7 mouse cellular contexts compared by ENCODE assay signal in genomic region chr16:30552621-30553338, GRCm38 (mm10). TPM values are rescaled to one million over a fixed set of nuclear protein-coding genes. Genes with fewer than 3 reads are reported as not detected.
DNase-seq lines count a peak whose midpoint lies in the region; ATAC-seq and TF ChIP-seq lines count a peak whose summit lies in the region.

No protein-coding gene starts in this region.

- H3K4me2 ChIP-seq in intestine, embryonic 14.5 days (ENCODE audit: low read length) = no peak overlapping the region

- H3K9me3 ChIP-seq in intestine, embryonic 14.5 days (ENCODE audit: control insufficient read depth, low read length) = peaks cover 14% of the 10 kb centered on the region; the same call in 1 of the 2 replicates

- H3K4me3 ChIP-seq in intestine, embryonic 14.5 days (ENCODE audit: low read depth, low read length) = no peak overlapping the region
- no peak overlapping the region for H3K4me3 ChIP-seq in testis, adult 2 months (ENCODE audit: control insufficient read depth, low read depth, low read length)

- H3K4me1 ChIP-seq in intestine, embryonic 14.5 days (replicated peaks; ENCODE audit: control insufficient read depth, insufficient read depth, low read length) = 0 out of 2 replicates have a peak, but pooled peaks cover 10% of the 10 kb centered on the region
- peaks cover 13% of the 10 kb centered on the region for H3K4me1 ChIP-seq in testis, adult 2 months (ENCODE audit: control insufficient read depth, insufficient read depth, low read length)

- peak overlapping the region; percentile 51 for H3K27ac ChIP-seq in intestine, embryonic 14.5 days (ENCODE audit: low read depth)
- peak overlapping the region; percentile 56 for H3K27ac ChIP-seq in testis, adult 2 months (ENCODE audit: control insufficient read depth, insufficient read depth, low read depth, low read length)

- no peaks in the 10 kb centered on the region for H3K36me3 ChIP-seq in intestine, embryonic 14.5 days (ENCODE audit: control insufficient read depth, insufficient read depth, low read length)
- no peaks in the 10 kb centered on the region for H3K36me3 ChIP-seq in testis, adult 2 months (ENCODE audit: control insufficient read depth, insufficient read depth, low read length)

- no peak overlapping the region for H3K9ac ChIP-seq in intestine, embryonic 14.5 days (ENCODE audit: low read length)

- no peak for TF ChIP-seq POLR2A in testis, adult 2 months (IDR thresholded peaks at IDR 0.05; ENCODE audit: control insufficient read depth, low read depth, low read length)

- no peak for ATAC-seq in intestine, embryonic 14.5 days (replicated peaks; ENCODE audit: low FRiP score, low TSS enrichment, low read depth)
- 0 out of 2 replicates have a peak, but pooled peaks have one; percentile 7 for ATAC-seq in megakaryocyte progenitor cell, adult 5-6 weeks (replicated peaks; ENCODE audit: poor library complexity)

- H3K27me3 ChIP-seq in intestine, embryonic 14.5 days (replicated peaks; ENCODE audit: control insufficient read depth, insufficient read depth, low read length) = no peaks in the 10 kb centered on the region
- no peaks in the 10 kb centered on the region for H3K27me3 ChIP-seq in testis, adult 2 months (ENCODE audit: control insufficient read depth, insufficient read depth, low read length)

- 41% methylated on average over 11 of the region's 11 CpGs for WGBS in intestine, embryonic 14.5 days

- DNase-seq in adrenal gland, postnatal 10 days = peak; percentile 76
- DNase-seq in cerebellum, postnatal 25 days = peak; percentile 36 to 65
- DNase-seq in gastrocnemius, postnatal 25 days = peak; percentile 81
- DNase-seq in intestine, embryonic 14.5 days (ENCODE audit: low spot score) = no peak
- DNase-seq in left cerebral cortex, adult 8-10 months (ENCODE audit: low spot score in 2 of 2) = peak; percentile 28 to 84

- TF ChIP-seq CTCF in testis, adult 2 months (IDR thresholded peaks at IDR 0.05; ENCODE audit: control insufficient read depth, insufficient read depth, insufficient replicate concordance, low read depth, low read length) = no peak

RNA-seq across cellular contexts. Expression of gene Tmem44, which starts 2.1 kb away (rescaled TPM):
- 1 to 10 TPM; 6.4 to 9.7 TPM for total RNA-seq in adrenal gland, postnatal 10 days (2021)
- total RNA-seq in gastrocnemius, postnatal 25 days (2021) = 1 to 10 TPM; 2.3 to 2.5 TPM
- 15.0 and 15.6 TPM in 2 replicates for polyA plus RNA-seq in intestine, embryonic 14.5 days (2014; fragmentation: Nextera tagmentation; extraction: Ambion mirVana)
- 10 to 100 TPM; 52.0 to 52.9 (median 52.4) TPM for total RNA-seq in left cerebral cortex, adult 8-10 months (2022)
- total RNA-seq in megakaryocyte progenitor cell, adult 5-6 weeks (2015) = 0.27 TPM in 1 of 2 replicates, not detected in the other
- 0.12 and 0.51 TPM in 2 replicates for total RNA-seq in megakaryocyte progenitor cell, adult 5-6 weeks (2017)
- 1.2 and 1.7 TPM in 2 replicates for polyA plus RNA-seq in testis, adult 2 months (2012; rRNA removed)

RNA-seq across cellular contexts. Expression of gene Lsg1, which starts 34.6 kb away (rescaled TPM):
- total RNA-seq in adrenal gland, postnatal 10 days (2021) = 10 to 100 TPM; 34.4 to 35.2 TPM
- total RNA-seq in gastrocnemius, postnatal 25 days (2021) = 10 to 100 TPM; 16.3 to 17.5 TPM
- polyA plus RNA-seq in intestine, embryonic 14.5 days (2014; fragmentation: Nextera tagmentation; extraction: Ambion mirVana) = 69.4 and 70.3 TPM in 2 replicates
- 10 to 100 TPM; 19.8 to 30.9 (median 20.8) TPM for total RNA-seq in left cerebral cortex, adult 8-10 months (2022)
- 36.4 and 42.8 TPM in 2 replicates for total RNA-seq in megakaryocyte progenitor cell, adult 5-6 weeks (2015)
- 69.8 and 74.7 TPM in 2 replicates for total RNA-seq in megakaryocyte progenitor cell, adult 5-6 weeks (2017)
- polyA plus RNA-seq in testis, adult 2 months (2012; rRNA removed) = 11.2 and 11.9 TPM in 2 replicates

RNA-seq across cellular contexts. Expression of gene Fam43a, which starts 46.7 kb away (rescaled TPM):
- 10 to 100 TPM; 37.4 to 47.7 TPM for total RNA-seq in adrenal gland, postnatal 10 days (2021)
- total RNA-seq in gastrocnemius, postnatal 25 days (2021) = 1 to 10 TPM; 6.7 to 8.1 TPM
- polyA plus RNA-seq in intestine, embryonic 14.5 days (2014; fragmentation: Nextera tagmentation; extraction: Ambion mirVana) = 5.9 and 6.8 TPM in 2 replicates
- total RNA-seq in left cerebral cortex, adult 8-10 months (2022) = 10 to 100 TPM; 14.6 to 17.8 (median 16.6) TPM
- total RNA-seq in megakaryocyte progenitor cell, adult 5-6 weeks (2015) = 5.5 and 6.5 TPM in 2 replicates
- total RNA-seq in megakaryocyte progenitor cell, adult 5-6 weeks (2017) = 8.8 and 11.2 TPM in 2 replicates
- 0.35 and 0.69 TPM in 2 replicates for polyA plus RNA-seq in testis, adult 2 months (2012; rRNA removed)

Comparison
In these comparisons a context has a peak if more than half of its experiments do, and no peak if none do; other contexts are left out.
1. RNA of gene Tmem44, which starts 2.1 kb away (total RNA-seq): 52.0 to 52.9 TPM in left cerebral cortex, adult 8-10 months; 6.4 to 9.7 TPM in adrenal gland, postnatal 10 days, 2.3 to 2.5 TPM in gastrocnemius, postnatal 25 days and 0.12 to 0.51 TPM in megakaryocyte progenitor cell, adult 5-6 weeks; every median in the first group is over 4 times any median in the second.